Comparison of ENCODE assay signal across 8 mouse cellular contexts in genomic region chr10:62300006-62300827, GRCm38 (mm10). TPM values are rescaled to one million over a fixed set of nuclear protein-coding genes. Genes with fewer than 3 reads are reported as not detected.
A peak's percentile ranks its signal among the peaks of the same experiment; 100 is the strongest.
DNase-seq lines count a peak whose midpoint lies in the region; ATAC-seq and TF ChIP-seq lines count a peak whose summit lies in the region.

No protein-coding gene starts in this region.

- H3K9me3 ChIP-seq in kidney, postnatal 0 days (replicated peaks; ENCODE audit: low read length) = no peaks in the 10 kb centered on the region
- H3K9me3 ChIP-seq in heart, embryonic 16.5 days (replicated peaks; ENCODE audit: control insufficient read depth, low read length) = no peaks in the 10 kb centered on the region

- H3K79me2 ChIP-seq in macrophage (ENCODE audit: inconsistent target) = peaks cover 10% of the 10 kb centered on the region; the same call in 1 of the 2 replicates

- TF ChIP-seq CTCF in kidney, postnatal 0 days (IDR thresholded peaks at IDR 0.05; ENCODE audit: low read depth) = no peak

- H3K4me3 ChIP-seq in kidney, postnatal 0 days (replicated peaks; ENCODE audit: low read depth, low read length) = no peak overlapping the region
- no peak overlapping the region for H3K4me3 ChIP-seq in heart, embryonic 16.5 days (ENCODE audit: low read length)
- no peak overlapping the region for H3K4me3 ChIP-seq in macrophage (ENCODE audit: inconsistent target)

- no peaks in the 10 kb centered on the region for H3K4me1 ChIP-seq in kidney, postnatal 0 days (replicated peaks; ENCODE audit: insufficient read depth, low read length)
- peaks cover 18% of the 10 kb centered on the region for H3K4me1 ChIP-seq in heart, embryonic 16.5 days (ENCODE audit: control insufficient read depth, insufficient read depth, low read length)

- WGBS in kidney, postnatal 0 days = 76% methylated on average over 23 of the region's 23 CpGs
- WGBS in heart, embryonic 16.5 days = 45% methylated on average over 23 of the region's 23 CpGs
- 25% methylated on average over 23 of the region's 23 CpGs for WGBS in macrophage (ENCODE audit: missing documents)

- H3K27ac ChIP-seq in kidney, postnatal 0 days = no peak overlapping the region; the same call in 1 of the 2 replicates
- peak overlapping the region; percentile 72 for H3K27ac ChIP-seq in heart, embryonic 16.5 days (ENCODE audit: low read length)
- H3K27ac ChIP-seq in macrophage = peak overlapping the region; percentile 71

- ATAC-seq in kidney, postnatal 0 days (replicated peaks; ENCODE audit: low FRiP score, low read depth) = peak; percentile 37; the same call in 1 of the 2 replicates
- ATAC-seq in heart, embryonic 16.5 days (replicated peaks; ENCODE audit: extremely low read depth, insufficient read depth, low FRiP score) = peak; percentile 40; the same call in 1 of the 2 replicates

- DNase-seq in kidney, postnatal 0 days (ENCODE audit: low spot score) = no peak
- DNase-seq in kidney, adult 8-10 months = no peak
- DNase-seq in Muller cell, postnatal 12 days (ENCODE audit: inconsistent ontology term) = peak; percentile 83
- peak; percentile 94 for DNase-seq in cerebellum, adult 9-11 months
- no peak for DNase-seq in ovary, postnatal 14 days (ENCODE audit: low spot score)
- DNase-seq in embryo, embryonic 10.5 days (ENCODE audit: low spot score) = no peak

- H3K4me2 ChIP-seq in kidney, postnatal 0 days (ENCODE audit: low read length) = no peak overlapping the region
- peak overlapping the region; percentile 13; the same call in 1 of the 2 replicates for H3K4me2 ChIP-seq in heart, embryonic 16.5 days (ENCODE audit: low read depth, low read length)

- H3K36me3 ChIP-seq in kidney, postnatal 0 days (ENCODE audit: insufficient read depth, low read length) = peaks cover 26% of the 10 kb centered on the region; the same call in 1 of the 2 replicates
- peaks cover 50% of the 10 kb centered on the region for H3K36me3 ChIP-seq in heart, embryonic 16.5 days (ENCODE audit: control insufficient read depth, insufficient read depth)
- H3K36me3 ChIP-seq in macrophage (ENCODE audit: inconsistent target) = peaks cover 53% of the 10 kb centered on the region

- H3K27me3 ChIP-seq in kidney, postnatal 0 days (ENCODE audit: insufficient read depth, low read length) = no peaks in the 10 kb centered on the region
- H3K27me3 ChIP-seq in heart, embryonic 16.5 days (ENCODE audit: control insufficient read depth, insufficient read depth, low read length) = no peaks in the 10 kb centered on the region

- no peak overlapping the region for H3K9ac ChIP-seq in kidney, postnatal 0 days (ENCODE audit: low read depth, low read length)
- H3K9ac ChIP-seq in heart, embryonic 16.5 days (ENCODE audit: low read length) = peak overlapping the region; percentile 28; the same call in 1 of the 2 replicates

RNA-seq across cellular contexts. Expression of gene Tacr2, which starts 48.0 kb away (rescaled TPM):
- not detected in 2 replicates for polyA plus RNA-seq in kidney, postnatal 0 days (2015; fragmentation: Nextera tagmentation; extraction: Ambion mirVana)
- 0.05 TPM in 1 of 2 replicates, not detected in the other for polyA plus RNA-seq in heart, embryonic 16.5 days (2015; fragmentation: Nextera tagmentation; extraction: Ambion mirVana)
- total RNA-seq in macrophage (2018; cell fraction: chromatin; rRNA removed) = not detected
- under 1 TPM in 1 of 26 experiments, not detected in 25; 0.05 TPM for total RNA-seq in macrophage (2018; cell fraction: cytosol; rRNA removed)
- total RNA-seq in macrophage (2018; cell fraction: nucleus; rRNA removed) = not detected
- polyA plus RNA-seq in macrophage (2018) = not detected in 3 replicates

Comparison
In these comparisons a context has a peak if more than half of its experiments do, and no peak if none do; other contexts are left out.
1. DNase-seq: peak in Muller cell, postnatal 12 days (single experiment) and cerebellum, adult 9-11 months (single experiment); none in kidney, postnatal 0 days (single experiment), kidney, adult 8-10 months (0 of 2), ovary, postnatal 14 days (single experiment) and embryo, embryonic 10.5 days (single experiment).